Mouse (Mus musculus) heart, embryonic 16.5 days (tissue): ENCODE results near the gene A830018L16Rik. TPM values are rescaled to one million over a fixed set of nuclear protein-coding genes. Genes with fewer than 3 reads are reported as not detected.

Experiments used
- ATAC-seq: fragments of 200-750 bp; cut with Nextera tagmentation; replicated peaks from 2 replicates; pipeline ENCODE4 v1.8.0; 2017; ENCODE audit warnings: moderate number of reproducible peaks; ENCODE audit not compliant: insufficient read depth, low FRiP score; ENCODE audit errors: extremely low read depth
- H3K27ac ChIP-seq: fragments of 300-500 bp; sonication (generic); 2 replicates; pipeline ENCODE4 v1.5.1; 2014; ENCODE audit warnings: mild to moderate bottlenecking, low read length, control low read depth, moderate library complexity
- H3K27me3 ChIP-seq: fragments of 300-500 bp; sonication (generic); 2 replicates; pipeline ENCODE4 v1.6.1; 2014; ENCODE audit warnings: low read length, mixed read lengths; ENCODE audit not compliant: control insufficient read depth, insufficient read depth
- H3K36me3 ChIP-seq: fragments of 300-500 bp; sonication (generic); 2 replicates; pipeline ENCODE4 v1.6.1; 2014; ENCODE audit not compliant: control insufficient read depth, insufficient read depth
- H3K4me1 ChIP-seq: fragments of 300-500 bp; sonication (generic); 2 replicates; pipeline ENCODE4 v1.6.1; 2014; ENCODE audit warnings: low read length, mixed read lengths; ENCODE audit not compliant: control insufficient read depth, insufficient read depth
- H3K4me2 ChIP-seq: fragments of 300-500 bp; sonication (generic); 2 replicates; pipeline ENCODE4 v1.6.1; 2014; ENCODE audit warnings: low read depth, mild to moderate bottlenecking, control low read depth, low read length
- H3K4me3 ChIP-seq: fragments of 300-500 bp; sonication (generic); 2 replicates; pipeline ENCODE4 v1.5.1; 2014; ENCODE audit warnings: mild to moderate bottlenecking, control low read depth, low read length
- H3K9ac ChIP-seq: fragments of 300-500 bp; sonication (generic); 2 replicates; pipeline ENCODE4 v1.6.1; 2014; ENCODE audit warnings: low read length, control low read depth
- H3K9me3 ChIP-seq: fragments of 300-500 bp; sonication (generic); replicated peaks from 2 replicates; pipeline ENCODE4 v1.6.1; 2016; ENCODE audit warnings: low read length; ENCODE audit not compliant: control insufficient read depth
- WGBS: fragments of 180-500 bp; shearing (Covaris S2); extraction: QIAGEN DNeasy Blood & Tissue Kit; methylation state at CpG from one replicate; pipeline ENCODE4 v1.1.7; 2014; 5-methylcytosine and 5-hydroxymethylcytosine counted together
- polyA plus RNA-seq: library from polyadenylated mRNA; unstranded; fragments of >200 nt; fragmentation: Nextera tagmentation; extraction: Ambion mirVana; gene quantifications from 2 replicates; pipeline ENCODE4 v1.2.1, GENCODE M21; 2015

Gene A830018L16Rik
- polyA plus RNA-seq, 1 experiment from 2014 or later: 0.46 TPM

DNA sequence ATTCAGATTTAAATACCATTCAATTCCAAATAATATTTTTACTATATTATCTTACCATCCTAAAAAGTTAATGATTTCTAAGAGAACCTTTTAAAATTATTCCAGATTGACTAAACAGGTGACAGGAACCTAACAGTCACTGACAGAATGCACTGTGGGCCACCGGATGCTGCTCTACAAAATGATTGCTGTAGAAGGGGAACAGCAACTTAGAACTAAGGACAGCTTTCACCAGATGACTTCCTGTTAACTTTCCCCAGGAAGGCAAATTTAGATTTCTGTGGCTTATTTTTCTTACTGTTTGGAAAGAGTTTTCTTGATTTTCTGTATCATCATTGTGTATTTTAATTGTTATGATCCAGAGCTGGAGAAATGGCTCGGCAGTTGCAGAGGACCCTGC, 156.4 kb downstream of the A830018L16Rik start:
- Histone ChIP-seq H3K4me3 (no peak overlapping the region), H3K9ac (no peak overlapping the region), H3K27me3 (no peaks in the 10 kb centered on the region), H3K9me3 (no peaks in the 10 kb centered on the region), H3K4me1 (no peaks in the 10 kb centered on the region), H3K36me3 (no peaks in the 10 kb centered on the region), H3K27ac (no peak overlapping the region), H3K4me2 (no peak overlapping the region)
- WGBS: 77% methylated on average over 2 of the region's 2 CpGs
- ATAC-seq: no peak

DNA sequence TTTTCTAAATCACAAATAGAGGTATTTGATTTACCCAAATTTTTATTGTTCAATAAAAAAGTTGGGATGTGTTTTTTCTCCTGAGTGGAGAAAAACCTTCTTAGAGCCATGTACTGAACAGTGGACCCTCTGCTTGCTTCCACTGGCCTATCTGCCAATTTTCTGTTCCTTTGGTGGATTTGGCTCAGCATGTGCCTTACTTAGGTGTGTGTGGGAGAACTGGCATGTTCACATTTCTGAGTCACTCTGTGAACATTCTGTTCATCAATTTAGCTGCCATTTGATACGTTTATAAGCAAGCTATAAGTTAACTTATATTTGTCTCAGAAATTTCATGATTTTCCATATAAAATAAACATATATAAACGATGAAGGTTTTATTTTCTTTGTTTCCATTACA, 159.6 kb downstream of the A830018L16Rik start:
- Histone ChIP-seq H3K36me3 (no peaks in the 10 kb centered on the region), H3K9ac (no peak overlapping the region), H3K4me2 (no peak overlapping the region), H3K4me3 (no peak overlapping the region), H3K27me3 (no peaks in the 10 kb centered on the region), H3K9me3 (no peaks in the 10 kb centered on the region), H3K4me1 (no peaks in the 10 kb centered on the region), H3K27ac (no peak overlapping the region)
- no peak for ATAC-seq
- 57% methylated on average over 2 of the region's 2 CpGs for WGBS

DNA sequence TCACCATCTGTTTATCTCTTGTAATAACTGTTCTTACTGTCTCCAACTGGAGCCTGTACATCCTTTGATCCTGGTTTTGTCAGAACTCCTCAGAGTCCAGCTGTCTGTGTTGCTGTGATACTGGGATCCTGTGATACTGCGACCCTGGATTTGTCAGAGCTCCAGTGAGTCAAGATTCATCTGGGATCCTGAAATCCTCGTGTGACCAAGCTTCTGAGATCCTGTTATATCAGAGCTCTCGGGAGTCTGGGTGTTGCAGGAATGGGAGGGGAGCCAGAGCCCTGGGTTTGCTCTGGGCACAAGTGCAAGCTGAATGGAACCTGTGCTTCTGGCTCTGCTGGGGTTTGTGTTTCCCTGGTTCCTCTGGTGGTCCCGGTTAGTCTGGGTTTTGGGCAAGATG, 166.1 kb downstream of the A830018L16Rik start:
- Histone ChIP-seq H3K4me3 (no peak overlapping the region), H3K4me1 (no peaks in the 10 kb centered on the region), H3K27ac (no peak overlapping the region), H3K4me2 (no peak overlapping the region), H3K36me3 (no peaks in the 10 kb centered on the region), H3K27me3 (no peaks in the 10 kb centered on the region), H3K9me3 (no peaks in the 10 kb centered on the region), H3K9ac (no peak overlapping the region)
- 52% methylated on average over 4 of the region's 4 CpGs for WGBS
- no peak for ATAC-seq

DNA sequence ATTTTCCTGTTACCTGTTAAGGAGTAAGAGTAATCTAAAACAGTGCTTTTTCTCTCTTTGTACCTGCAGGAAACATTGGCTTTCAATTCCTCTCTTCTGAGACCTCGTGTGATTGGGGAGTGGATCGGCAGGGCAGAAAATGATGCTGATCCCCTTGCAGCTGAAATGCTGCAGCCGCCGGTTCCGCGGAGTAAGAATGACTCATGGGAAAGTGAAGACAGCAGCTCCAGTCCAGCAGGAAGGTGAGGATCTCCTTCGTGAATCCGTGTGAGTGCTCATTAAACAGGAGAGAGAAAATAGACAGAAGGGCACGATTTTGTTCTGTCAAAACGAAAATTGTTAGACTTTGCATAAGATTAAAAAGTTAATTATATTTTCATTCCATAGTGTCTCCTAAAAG, 174.4 kb downstream of the A830018L16Rik start:
- Histone ChIP-seq H3K27ac (no peak overlapping the region), H3K9me3 (no peaks in the 10 kb centered on the region), H3K4me3 (no peak overlapping the region), H3K4me1 (no peaks in the 10 kb centered on the region), H3K4me2 (no peak overlapping the region), H3K27me3 (no peaks in the 10 kb centered on the region), H3K36me3 (no peaks in the 10 kb centered on the region), H3K9ac (no peak overlapping the region)
- no peak for ATAC-seq
- WGBS: 62% methylated on average over 10 of the region's 10 CpGs

DNA sequence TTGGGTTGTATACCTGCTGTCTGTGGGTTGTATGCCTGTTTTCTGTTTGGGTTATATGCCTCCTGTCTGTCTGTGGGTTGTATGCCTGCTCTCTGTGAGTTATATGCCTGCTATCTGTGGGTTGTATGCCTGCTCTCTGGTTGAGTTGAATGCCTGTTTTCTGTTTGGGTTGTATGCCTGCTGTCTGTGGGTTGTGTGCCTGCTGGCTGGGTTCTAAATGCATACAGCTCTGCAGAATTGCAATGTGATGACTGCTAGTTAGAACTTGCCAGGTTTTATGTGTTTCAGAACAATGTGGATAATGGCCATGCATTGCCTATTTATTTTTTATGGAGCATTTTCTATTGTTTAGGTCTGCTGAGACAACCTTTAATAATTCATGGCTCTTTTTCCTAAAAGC, 236.2 kb downstream of the A830018L16Rik start:
- no peak overlapping the region for H3K27ac ChIP-seq
- no peaks in the 10 kb centered on the region for H3K36me3 ChIP-seq
- no peaks in the 10 kb centered on the region for H3K4me1 ChIP-seq
- no peak overlapping the region for H3K4me3 ChIP-seq
- no peaks in the 10 kb centered on the region for H3K27me3 ChIP-seq
- H3K4me2 ChIP-seq: no peak overlapping the region
- no peak overlapping the region for H3K9ac ChIP-seq
- H3K9me3 ChIP-seq: no peaks in the 10 kb centered on the region
- ATAC-seq: no peak

DNA sequence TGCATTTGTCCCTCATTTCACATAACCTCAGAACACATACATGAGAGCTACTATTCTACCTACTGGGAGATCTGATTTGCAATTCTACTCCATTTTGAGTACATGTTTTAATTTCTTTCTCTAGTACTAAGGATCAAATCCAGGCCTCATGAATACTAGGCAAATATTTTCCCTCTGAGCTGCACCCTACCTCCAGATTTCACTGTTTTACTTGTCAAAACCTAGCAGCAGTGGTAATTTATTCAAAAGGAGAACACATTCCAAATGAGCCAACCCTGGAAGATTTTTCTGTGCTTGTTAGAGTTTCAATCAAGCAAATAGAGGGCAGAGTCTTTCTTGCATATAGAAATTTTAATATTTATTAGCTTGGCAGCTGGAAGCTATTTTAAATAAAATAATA, 238.9 kb downstream of the A830018L16Rik start:
- H3K27ac ChIP-seq: no peak overlapping the region
- no peak overlapping the region for H3K4me3 ChIP-seq
- H3K9ac ChIP-seq: no peak overlapping the region
- H3K9me3 ChIP-seq: no peaks in the 10 kb centered on the region
- ATAC-seq: no peak
- H3K4me1 ChIP-seq: no peaks in the 10 kb centered on the region
- no peaks in the 10 kb centered on the region for H3K27me3 ChIP-seq
- no peaks in the 10 kb centered on the region for H3K36me3 ChIP-seq
- H3K4me2 ChIP-seq: no peak overlapping the region

DNA sequence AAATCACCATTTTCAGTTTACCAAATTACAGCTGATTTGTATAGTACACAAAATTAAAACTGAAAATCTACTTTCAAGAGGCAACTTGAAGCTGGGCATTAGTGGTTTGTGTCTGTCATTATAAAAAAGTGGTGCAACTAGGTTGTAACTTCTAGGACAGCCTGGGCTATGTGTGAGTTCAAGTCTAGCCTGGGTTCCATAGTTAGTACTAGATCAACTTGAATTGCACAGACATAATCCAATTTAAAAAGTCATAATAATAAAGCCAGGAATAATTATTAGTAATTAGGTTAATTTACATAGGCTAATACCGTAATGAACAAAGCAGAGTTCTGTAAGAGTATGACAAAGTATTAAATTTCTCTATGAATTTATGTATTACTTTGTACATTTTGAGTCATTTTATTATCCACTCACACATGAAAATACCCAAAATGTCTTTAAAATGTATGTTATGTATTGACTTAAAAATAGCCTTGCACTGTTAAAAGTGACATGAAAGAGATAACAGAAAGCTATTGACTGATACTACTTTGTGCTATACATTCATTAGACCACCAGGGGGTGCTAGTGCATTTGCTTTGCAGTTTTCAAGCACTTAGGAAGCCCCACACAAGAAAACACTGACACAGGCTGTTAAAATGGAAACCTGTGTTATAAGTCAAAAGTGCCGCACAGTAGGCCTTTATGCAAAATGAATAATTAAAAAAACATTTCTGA, 243.6 kb downstream of the A830018L16Rik start:
- WGBS: 54% methylated on average over 2 of the region's 2 CpGs
- Histone ChIP-seq H3K27me3 (no peaks in the 10 kb centered on the region; the same call in 1 of the 2 replicates), H3K9me3 (no peaks in the 10 kb centered on the region), H3K4me1 (no peaks in the 10 kb centered on the region), H3K36me3 (no peaks in the 10 kb centered on the region), H3K4me3 (no peak overlapping the region), H3K9ac (no peak overlapping the region), H3K27ac (no peak overlapping the region), H3K4me2 (no peak overlapping the region)
- ATAC-seq: no peak

DNA sequence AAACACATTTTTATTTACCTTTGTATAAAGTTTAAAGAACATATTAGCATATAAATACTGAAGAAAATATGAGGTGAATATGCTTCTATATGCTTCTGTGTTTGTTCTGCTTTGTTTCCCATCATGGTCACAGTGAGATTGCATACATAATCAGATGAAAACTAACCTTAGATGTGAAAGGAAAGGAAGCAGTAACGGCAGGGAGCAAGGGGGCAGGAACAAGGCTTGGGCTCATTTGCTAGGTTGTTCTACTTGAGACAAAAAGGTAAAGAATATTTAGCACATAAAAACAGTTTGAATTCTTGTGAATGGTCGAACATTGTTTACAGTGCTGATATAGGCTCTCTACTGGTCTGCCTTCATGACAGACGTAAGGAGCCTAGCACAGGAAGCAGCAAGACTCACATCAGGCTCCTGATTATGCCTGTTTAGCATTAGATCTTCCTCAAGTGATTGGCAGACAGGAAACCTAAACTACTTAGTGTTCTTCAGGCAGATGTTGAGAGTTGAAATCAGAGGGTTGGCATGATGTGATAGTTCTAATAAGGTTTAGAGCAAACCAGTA, 244.2 kb downstream of the A830018L16Rik start:
- WGBS: 25% methylated on average over 3 of the region's 3 CpGs
- no peak for ATAC-seq
- Histone ChIP-seq H3K27me3 (no peaks in the 10 kb centered on the region; the same call in 1 of the 2 replicates), H3K36me3 (no peaks in the 10 kb centered on the region), H3K9ac (no peak overlapping the region), H3K27ac (no peak overlapping the region), H3K4me3 (no peak overlapping the region), H3K4me1 (no peaks in the 10 kb centered on the region), H3K4me2 (no peak overlapping the region), H3K9me3 (no peaks in the 10 kb centered on the region)

DNA sequence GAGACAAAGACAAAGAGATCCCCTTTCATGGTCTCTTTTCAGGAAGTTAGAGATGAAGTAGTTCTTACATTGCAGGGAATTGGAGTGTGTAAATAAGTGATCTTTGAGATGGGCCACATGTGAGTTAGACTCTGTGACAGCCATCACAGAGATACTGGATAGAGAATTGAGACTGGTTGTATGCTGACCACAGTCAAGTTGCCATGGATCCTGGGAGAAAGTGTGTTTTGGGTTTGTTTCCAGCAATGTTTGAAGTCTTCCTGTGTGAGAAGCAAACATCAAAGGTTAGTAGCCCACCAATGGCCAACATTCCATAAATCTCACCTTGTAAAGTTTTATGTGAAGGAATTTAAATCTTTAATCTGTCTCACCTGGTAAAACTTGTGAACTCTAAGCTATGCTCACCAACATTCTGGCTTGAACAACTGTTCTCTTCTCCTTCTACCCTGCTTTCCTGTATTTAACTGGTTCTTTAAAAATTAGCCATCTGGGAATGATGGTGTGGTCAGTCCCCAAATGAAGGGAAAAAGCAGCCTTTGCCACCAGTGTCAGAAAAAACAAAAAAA, 330.9 kb downstream of the A830018L16Rik start:
- no peak for ATAC-seq
- no peaks in the 10 kb centered on the region for H3K9me3 ChIP-seq
- no peak overlapping the region for H3K4me3 ChIP-seq
- H3K36me3 ChIP-seq: no peaks in the 10 kb centered on the region
- no peaks in the 10 kb centered on the region for H3K4me1 ChIP-seq
- no peak overlapping the region for H3K4me2 ChIP-seq
- H3K27ac ChIP-seq: no peak overlapping the region
- H3K9ac ChIP-seq: no peak overlapping the region
- no peaks in the 10 kb centered on the region for H3K27me3 ChIP-seq
